Mouse (Mus musculus) MEL (cell line): ENCODE measurements around the gene Actl11. TPM values are rescaled to one million over a fixed set of nuclear protein-coding genes. Genes with fewer than 3 reads are reported as not detected.

Experiments
- DNase-seq: peaks from one replicate; pipeline ENCODE4 v3.0.0; 2011; ENCODE audit warnings: low read depth, low spot score
- H3K27ac ChIP-seq: 2 replicates; pipeline ENCODE4 v1.5.1; 2012; ENCODE audit warnings: low read depth, mild to moderate bottlenecking, control low read depth, low read length, moderate library complexity; ENCODE audit not compliant: control insufficient read depth
- H3K27me3 ChIP-seq, 2 experiments: fragments of 150-350 bp in 1 of 2; sonication (generic) in 1 of 2; 2 replicates each; pipeline ENCODE4 v1.6.1; 2012; ENCODE audit warnings: low read length in 2 of 2, mild to moderate bottlenecking in 2 of 2, improper control_type of control experiment in 1 of 2, moderate library complexity in 1 of 2; ENCODE audit not compliant: insufficient read depth in 2 of 2, control insufficient read depth in 1 of 2
- H3K36me3 ChIP-seq, 2 experiments: 2 replicates each; pipeline ENCODE4 v1.6.1; 2012 to 2014; ENCODE audit warnings: low read length in 2 of 2, improper control_type of control experiment in 1 of 2, inconsistent platforms in 1 of 2, mild to moderate bottlenecking in 1 of 2; ENCODE audit not compliant: insufficient read depth in 2 of 2, control insufficient read depth in 1 of 2
- H3K4me1 ChIP-seq, 2 experiments: fragments of 150-350 bp in 1 of 2; sonication (generic) in 1 of 2; 2 replicates each; pipeline ENCODE4 v1.6.1; 2012; ENCODE audit warnings: low read length in 2 of 2, improper control_type of control experiment in 1 of 2, mild to moderate bottlenecking in 1 of 2; ENCODE audit not compliant: insufficient read depth in 2 of 2, control insufficient read depth in 1 of 2
- H3K4me3 ChIP-seq, 2 experiments: fragments of 150-350 bp in 1 of 2; sonication (generic) in 1 of 2; 2 replicates each; pipeline ENCODE4 v1.5.1; 2012; ENCODE audit warnings: low read depth in 2 of 2, low read length in 2 of 2, mild to moderate bottlenecking in 2 of 2, moderate library complexity in 2 of 2, control low read depth in 1 of 2, improper control_type of control experiment in 1 of 2; ENCODE audit not compliant: control insufficient read depth in 1 of 2, insufficient read depth in 1 of 2
- H3K79me2 ChIP-seq: 2 replicates; pipeline ENCODE4 v1.6.1; 2012; ENCODE audit warnings: mild to moderate bottlenecking, low read length, moderate library complexity; ENCODE audit not compliant: control insufficient read depth, poor library complexity, insufficient read depth
- H3K9ac ChIP-seq: 2 replicates; pipeline ENCODE4 v1.6.1; 2012; ENCODE audit warnings: low read depth, mild to moderate bottlenecking, control low read depth, low read length, moderate library complexity; ENCODE audit not compliant: control insufficient read depth, poor library complexity, severe bottlenecking
- H3K9me3 ChIP-seq: fragments of 150-350 bp; sonication (generic); replicated peaks from 2 replicates; pipeline ENCODE4 v1.6.1; 2012; ENCODE audit warnings: mild to moderate bottlenecking, low read length, improper control_type of control experiment, moderate library complexity; ENCODE audit not compliant: insufficient read depth
- CHD2 ChIP-seq: IDR thresholded peaks from 2 replicates; pipeline ENCODE4 v1.6.1; 2011; ENCODE audit warnings: low read length, improper control_type of control experiment
- CTCF ChIP-seq, 3 experiments: IDR thresholded peaks in 2 of 3; conservative IDR thresholded peaks in 1 of 3; 2 replicates each; pipeline ENCODE4 v1.5.1; 2011 to 2012; ENCODE audit warnings: low read length in 3 of 3, low read depth in 2 of 3, mild to moderate bottlenecking in 2 of 3, improper control_type of control experiment in 1 of 3, inconsistent platforms in 1 of 3, mixed read lengths in 1 of 3, moderate library complexity in 1 of 3; ENCODE audit not compliant: control insufficient read depth in 1 of 3, insufficient read depth in 1 of 3, poor library complexity in 1 of 3, severe bottlenecking in 1 of 3
- GATA1 ChIP-seq: IDR thresholded peaks from 2 replicates; pipeline ENCODE4 v1.6.1; 2011; ENCODE audit warnings: low read depth, low read length, improper control_type of control experiment
- HCFC1 ChIP-seq: IDR thresholded peaks from 2 replicates; pipeline ENCODE4 v1.6.1; 2012; ENCODE audit warnings: low read depth, mild to moderate bottlenecking, inconsistent platforms, low read length, improper control_type of control experiment, moderate library complexity
- MXI1 ChIP-seq: IDR thresholded peaks from 2 replicates; pipeline ENCODE4 v1.6.1; 2011; ENCODE audit warnings: mild to moderate bottlenecking, low read depth, low read length, improper control_type of control experiment
- MYC ChIP-seq: IDR thresholded peaks from 2 replicates; pipeline ENCODE4 v1.6.1; 2011; ENCODE audit warnings: low read depth, mild to moderate bottlenecking, low read length, improper control_type of control experiment, moderate library complexity
- POLR2A ChIP-seq, 2 experiments: IDR thresholded peaks; 2 replicates each; pipeline ENCODE4 v1.6.1; 2011 to 2012; ENCODE audit warnings: low read length in 2 of 2, mild to moderate bottlenecking in 2 of 2, control low read depth in 1 of 2, improper control_type of control experiment in 1 of 2, low read depth in 1 of 2, moderate library complexity in 1 of 2; ENCODE audit not compliant: control insufficient read depth in 1 of 2, insufficient read depth in 1 of 2, poor library complexity in 1 of 2
- POLR2AphosphoS2 ChIP-seq: IDR thresholded peaks from 2 replicates; pipeline ENCODE4 v1.6.1; 2011; ENCODE audit warnings: low read length, improper control_type of control experiment
- RAD21 ChIP-seq: IDR thresholded peaks from 2 replicates; pipeline ENCODE4 v1.6.1; 2011; ENCODE audit warnings: mild to moderate bottlenecking, low read depth, low read length, improper control_type of control experiment
- SIN3A ChIP-seq: IDR thresholded peaks from 2 replicates; pipeline ENCODE4 v1.6.1; 2012; ENCODE audit warnings: low read length, improper control_type of control experiment, inconsistent platforms
- SMC3 ChIP-seq: IDR thresholded peaks from 2 replicates; pipeline ENCODE4 v1.6.1; 2011; ENCODE audit warnings: low read depth, low read length, improper control_type of control experiment
- ZC3H11A ChIP-seq: IDR thresholded peaks from 2 replicates; pipeline ENCODE4 v1.6.1; 2012; ENCODE audit warnings: low read depth, mild to moderate bottlenecking, inconsistent platforms, low read length, improper control_type of control experiment
- ZNF384 ChIP-seq: IDR thresholded peaks from 2 replicates; pipeline ENCODE4 v1.6.1; 2012; ENCODE audit warnings: low read depth, mild to moderate bottlenecking, inconsistent platforms, low read length, improper control_type of control experiment
- polyA plus RNA-seq, 2 experiments: library from polyadenylated mRNA; stranded (reverse) in 1 of 2; unstranded in 1 of 2; fragments of >175 nt in 1 of 2; fragments of >200 nt in 1 of 2; gene quantifications; 2 replicates each; pipeline versions ENCODE4 v1.2.1 to v1.2.4; 2012; ENCODE audit warnings: low replicate concordance in 2 of 2, low read depth in 1 of 2; ENCODE audit not compliant: insufficient read length in 2 of 2, insufficient read depth in 1 of 2, missing spikeins in 1 of 2
- total RNA-seq: library from RNA; depleted of rRNA; stranded (reverse); fragments of 300-350 nt; gene quantifications from 2 replicates; pipeline ENCODE4 v1.2.3, GENCODE M21; 2012

The Actl11 gene
- total and polyA plus RNA-seq, 3 experiments = not detected

- H3K36me3 ChIP-seq = peaks cover 0 to 18% of the 10 kb centered on the region in 2 experiments; a peak in 2 of 4 replicates
- DNase-seq = no peak
- H3K9ac ChIP-seq = no peak overlapping the region
- H3K27me3 ChIP-seq = no peaks in the 10 kb centered on the region
- H3K4me1 ChIP-seq = no peaks in the 10 kb centered on the region
- no peak for TF ChIP-seq POLR2A (IDR thresholded peaks at IDR 0.05; ENCODE audit: control insufficient read depth in 1 of 2, insufficient read depth in 1 of 2, low read depth in 1 of 2, low read length in 2 of 2, poor library complexity in 1 of 2)
- H3K27ac ChIP-seq = no peak overlapping the region
- H3K9me3 ChIP-seq = no peaks in the 10 kb centered on the region
- H3K79me2 ChIP-seq = no peaks in the 10 kb centered on the region
- H3K4me3 ChIP-seq = no peak overlapping the region
Observed at GRCm38 (mm10) chr9:107962916-107963315, 34.6 kb downstream of the Actl11 start.

- H3K9ac ChIP-seq = no peak overlapping the region
- no peak overlapping the region for H3K4me3 ChIP-seq
- no peaks in the 10 kb centered on the region for H3K27me3 ChIP-seq
- no peaks in the 10 kb centered on the region for H3K79me2 ChIP-seq
- H3K4me1 ChIP-seq = no peaks in the 10 kb centered on the region
- no peak overlapping the region for H3K27ac ChIP-seq
- no peaks in the 10 kb centered on the region for H3K9me3 ChIP-seq
- H3K36me3 ChIP-seq = peaks cover 0 to 12% of the 10 kb centered on the region in 2 experiments; a peak in 2 of 4 replicates
- DNase-seq = peak; percentile 83
- no peak for TF ChIP-seq ZNF384
- peak; percentile 48 for TF ChIP-seq MXI1
- peak; percentile 94 to 96 (median 95) for TF ChIP-seq CTCF (IDR thresholded peaks at IDR 0.05 in 2 of 3, conservative IDR thresholded peaks at IDR 0.05 in 1 of 3; ENCODE audit: control insufficient read depth in 1 of 3, insufficient read depth in 1 of 3, low read depth in 2 of 3, low read length in 3 of 3, poor library complexity in 1 of 3, severe bottlenecking in 1 of 3)
- TF ChIP-seq ZC3H11A = peak; percentile 98
- 0 out of 2 replicates have a peak, but pooled peaks have one; percentile 26 for TF ChIP-seq HCFC1
- peak; percentile 62; the same call in 1 of the 2 replicates for TF ChIP-seq SIN3A
- TF ChIP-seq SMC3 = peak; percentile 97
- no peak for TF ChIP-seq GATA1
- TF ChIP-seq POLR2AphosphoS2 = no peak
- peak; percentile 96 for TF ChIP-seq RAD21
Observed at GRCm38 (mm10) chr9:107963700-107964099, 35.4 kb downstream of the Actl11 start.

DNA sequence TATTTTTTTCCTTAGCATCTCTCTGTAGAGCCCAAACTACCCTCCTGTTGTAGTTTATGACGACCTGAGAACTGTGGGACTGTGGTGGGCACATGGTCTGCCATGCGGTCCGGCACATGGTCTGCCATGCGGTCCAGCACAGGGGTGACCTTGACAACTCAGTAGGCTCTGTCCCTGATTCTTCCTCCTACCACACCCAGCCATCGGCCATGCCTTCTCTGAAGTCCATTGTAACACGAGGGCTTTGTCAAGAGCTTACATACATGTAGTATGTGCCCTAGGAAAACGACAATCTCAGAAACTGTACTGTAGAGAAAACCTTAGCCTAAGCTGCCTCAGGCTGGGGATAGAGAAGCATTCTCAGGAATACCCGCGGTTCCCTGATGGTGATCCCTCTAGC lies 36.4 kb downstream of the Actl11 start:
- Histone ChIP-seq H3K9me3 (no peaks in the 10 kb centered on the region), H3K4me1 (no peaks in the 10 kb centered on the region), H3K9ac (no peak overlapping the region), H3K4me3 (no peak overlapping the region), H3K27me3 (no peaks in the 10 kb centered on the region), H3K36me3 (peaks cover 0 to 10% of the 10 kb centered on the region in 2 experiments; a peak in 2 of 4 replicates), H3K27ac (no peak overlapping the region), H3K79me2 (no peaks in the 10 kb centered on the region)
- TF ChIP-seq SIN3A (no peak), MYC (0 out of 2 replicates have a peak, but pooled peaks have one; percentile 32), CHD2 (no peak)
- DNase-seq = no peak
